Mouse (Mus musculus): ENCODE measurements at regions not wholly inside any gene's neighbourhood (a gene's known extent, or its start where the extent isn't known, plus 50 kb on each side); places are given as distances from the start of the nearest gene placed in this dataset.
A peak's percentile ranks its signal among the peaks of the same experiment; 100 is the strongest.

GRCm38 (mm10) chr3:104712711-104713110 lies 68.1 kb upstream of the Ppm1j start:
- ATAC-seq (replicated peaks; ENCODE audit: low FRiP score, low TSS enrichment, poor library complexity, severe bottlenecking), result no peak

- peak; percentile 89 for ATAC-seq (replicated peaks; ENCODE audit: low FRiP score, low TSS enrichment, poor library complexity, severe bottlenecking)
These were observed 66.8 kb upstream of the Ppm1j start for GRCm38 (mm10) chr3:104713836-104714631.

GRCm38 (mm10) chr3:104714679-104715326 lies 66.1 kb upstream of the Ppm1j start:
- peak; percentile 78 for ATAC-seq (replicated peaks; ENCODE audit: low FRiP score, low TSS enrichment, poor library complexity, severe bottlenecking)

Data from megakaryocyte-erythroid progenitor cell, adult 5-6 weeks (primary cell).